Mouse (Mus musculus) heart, adult 2 months (tissue): Measurements from ENCODE around the gene Ccdc162.
"Not testable (repeated sequence)": the region's sequence is repeated elsewhere in the genome, so short reads cannot be mapped to it uniquely, and the experiment has no call there.

ENCODE experiments used
- CTCF ChIP-seq: fragments of 200-600 bp; IDR thresholded peaks from 2 replicates; pipeline ENCODE4 v1.8.1; 2022; ENCODE audit warnings: antibody characterized with exemption, mild to moderate bottlenecking, moderate library complexity
- EP300 ChIP-seq: fragments of 200-500 bp; IDR thresholded peaks from 2 replicates; pipeline ENCODE4 v1.6.1; 2011; ENCODE audit warnings: low read depth, low read length, control low read depth; ENCODE audit not compliant: insufficient read depth
- POLR2A ChIP-seq: fragments of 200-500 bp; IDR thresholded peaks from 2 replicates; pipeline ENCODE4 v1.6.1; 2011; ENCODE audit warnings: mild to moderate bottlenecking, low read depth, low read length, control low read depth; ENCODE audit not compliant: insufficient read depth

GRCm38 (mm10) chr10:41655684-41656083, 60.8 kb downstream of the Ccdc162 start:
- TF ChIP-seq CTCF, POLR2A, EP300: not testable (repeated sequence)
